Mouse (Mus musculus) thymus, adult 2 months (tissue): ENCODE results near the gene Clptm1l.

Source experiments
- CTCF ChIP-seq: fragments of 200-500 bp; IDR thresholded peaks from 2 replicates; pipeline ENCODE4 v1.5.1; 2012; ENCODE audit warnings: mild to moderate bottlenecking, control low read depth, low read length, moderate library complexity, borderline replicate concordance; ENCODE audit not compliant: control insufficient read depth, poor library complexity, insufficient read depth; ENCODE audit errors: extremely low read depth
- POLR2A ChIP-seq: fragments of 200-500 bp; IDR thresholded peaks from 2 replicates; pipeline ENCODE4 v1.6.1; 2012; ENCODE audit warnings: mild to moderate bottlenecking, low read length, control low read depth, moderate library complexity; ENCODE audit not compliant: control insufficient read depth, poor library complexity, insufficient read depth; ENCODE audit errors: extremely low read depth

GRCm38 (mm10) chr13:73653266-73653665, 49.5 kb downstream of the Clptm1l start:
- no peak for TF ChIP-seq POLR2A
- no peak for TF ChIP-seq CTCF
